Mouse (Mus musculus) spleen, postnatal 4 days (tissue): ENCODE measurements around the gene Gm11114.

Source experiments
- DNase-seq, 2 experiments: peaks; one replicate each; pipeline ENCODE4 v3.0.0; 2022; ENCODE audit warnings: low spot score in 2 of 2

Gene Gm11114

GRCm38 (mm10) chr9:85312473-85312872 is at the start of gene Gm11114:
Gene Gm11114 (plus strand): TSS chr9:85312773.
- no peak for DNase-seq

DNA sequence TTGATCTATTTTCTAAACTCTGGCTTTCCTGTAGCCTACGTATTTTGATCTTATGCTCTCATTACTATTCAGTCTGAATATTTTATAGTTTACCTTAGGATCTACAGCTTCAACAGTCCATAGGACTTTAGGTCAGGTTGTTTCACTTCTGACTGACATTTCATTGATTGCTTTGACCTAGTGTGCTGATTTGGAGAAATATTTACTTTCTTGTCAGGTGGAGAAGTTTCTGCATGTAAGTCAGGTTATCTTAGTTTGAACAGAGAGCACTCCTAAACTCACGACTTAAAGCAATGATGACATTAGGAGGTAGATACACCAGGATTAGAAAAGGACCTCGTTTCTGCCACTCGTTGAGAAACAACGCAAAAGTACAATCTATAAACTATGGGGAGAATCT is 45.7 kb upstream of the Gm11114 start:
- no peak for DNase-seq

DNA sequence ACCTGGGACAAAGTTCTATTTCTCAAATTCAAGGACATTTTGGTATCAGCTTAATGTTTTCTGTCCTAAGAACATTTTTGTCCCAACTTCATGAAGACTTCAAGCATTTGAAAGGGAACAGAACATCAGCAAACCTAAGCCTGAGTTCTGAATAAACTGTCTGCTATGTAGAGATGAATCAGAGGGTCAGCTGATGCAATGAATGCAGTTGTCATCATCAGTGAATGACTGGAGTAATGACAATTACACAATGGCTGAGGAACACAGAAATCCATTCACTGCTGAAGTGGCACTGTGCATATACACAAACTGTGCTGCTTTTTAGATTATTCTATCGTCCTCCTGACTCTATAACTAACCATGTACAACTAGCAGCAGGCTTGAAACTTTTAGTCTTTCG is 38.5 kb upstream of the Gm11114 start:
- DNase-seq = no peak

- DNase-seq = no peak
These were observed 9.7 kb upstream of the Gm11114 start for GRCm38 (mm10) chr9:85302849-85303248.

GRCm38 (mm10) chr9:85303378-85303777 is 9.2 kb upstream of the Gm11114 start:
- DNase-seq = no peak

- DNase-seq = peak in 1 of 2 experiments; percentile 20
These were observed 3.5 kb downstream of the Gm11114 start for GRCm38 (mm10) chr9:85316122-85316521.

DNA sequence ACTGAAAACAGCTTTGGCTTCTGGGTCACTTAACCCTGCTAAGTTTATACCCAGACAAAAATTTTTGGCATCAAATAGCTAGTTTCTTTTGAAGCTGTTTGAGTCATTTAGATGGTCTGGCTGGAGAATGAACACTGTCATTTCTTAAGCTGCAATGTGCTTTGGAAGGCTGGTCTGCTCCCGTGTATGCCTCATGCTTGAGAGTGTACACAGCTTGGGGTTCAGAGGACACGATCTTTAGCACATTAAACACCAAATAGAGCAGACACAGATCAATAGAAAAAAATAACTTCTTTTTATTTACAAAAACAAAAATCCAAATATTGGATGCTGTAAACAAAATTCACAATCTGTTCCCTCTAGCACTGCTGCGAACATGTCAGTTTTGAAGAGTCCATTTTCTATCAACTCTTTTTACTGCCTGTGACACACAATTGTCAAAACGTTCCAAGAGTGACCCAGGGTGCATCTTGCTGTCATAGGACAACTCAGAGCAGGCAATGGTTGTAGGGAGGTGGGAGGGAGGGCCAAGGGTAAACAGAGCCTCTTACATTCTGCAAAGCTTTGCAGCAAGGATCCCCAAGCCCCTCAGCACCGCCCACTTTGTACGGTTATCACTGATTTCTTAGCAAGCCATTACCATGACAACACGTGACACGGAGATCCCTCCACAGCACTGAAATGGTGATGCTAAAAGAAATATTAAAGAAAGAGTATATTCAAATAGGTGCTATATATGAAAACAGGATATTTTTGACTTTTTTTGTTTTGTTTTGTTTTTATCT is 7.8 kb downstream of the Gm11114 start:
- DNase-seq = no peak

- no peak for DNase-seq
These were observed 11.7 kb downstream of the Gm11114 start for GRCm38 (mm10) chr9:85324158-85324875.

GRCm38 (mm10) chr9:85325201-85325868 is 12.8 kb downstream of the Gm11114 start:
- DNase-seq = no peak

- DNase-seq = peak; percentile 43 to 76
These were observed 14.0 kb downstream of the Gm11114 start for GRCm38 (mm10) chr9:85326292-85327241.

DNA sequence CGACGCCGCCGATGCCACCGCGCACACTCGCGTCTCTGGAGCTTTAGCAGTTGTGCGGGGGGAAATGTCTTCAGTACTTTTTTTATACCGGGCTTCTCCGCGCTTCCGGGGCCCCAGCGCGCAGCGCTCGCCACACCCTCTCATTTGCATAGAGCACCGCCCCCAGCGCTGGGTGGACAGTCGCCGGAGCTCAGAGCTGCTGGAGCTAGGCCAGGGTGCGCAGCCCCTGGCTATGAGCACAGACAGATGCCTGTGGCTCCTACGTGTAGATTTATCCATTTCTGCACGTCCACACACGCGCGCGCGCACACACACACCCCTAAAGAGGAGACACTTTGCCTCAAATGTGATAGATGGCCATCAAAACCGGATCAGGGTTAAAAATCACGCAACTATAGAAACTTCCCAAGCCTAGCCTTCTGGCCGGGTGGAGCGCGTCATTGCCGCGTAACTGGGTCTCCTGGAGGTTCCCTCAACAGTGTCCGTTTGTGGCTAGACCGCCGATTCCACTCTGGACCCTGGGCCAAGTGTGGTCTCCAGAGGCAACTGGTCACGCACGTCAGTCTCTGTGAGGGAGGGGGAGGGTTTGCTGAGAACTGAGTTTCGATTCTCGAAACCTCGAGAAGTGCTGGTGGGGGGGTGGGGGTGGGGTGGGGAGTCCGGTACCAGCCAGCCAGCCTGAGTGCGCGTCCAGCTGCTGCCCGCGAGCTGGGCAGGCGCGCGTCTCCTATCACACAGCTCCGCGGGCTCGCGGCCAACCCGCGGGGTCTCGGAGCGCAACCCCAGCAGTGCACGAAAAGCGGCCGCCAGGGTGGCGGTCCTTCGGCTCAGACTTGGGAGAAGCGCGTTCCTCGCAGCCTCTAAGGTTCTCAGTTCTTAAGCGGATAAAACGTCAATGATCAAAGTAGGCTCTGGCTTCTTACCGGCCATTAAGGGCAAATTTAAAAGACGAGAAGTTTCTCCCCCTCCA is 15.0 kb downstream of the Gm11114 start, which contains the start of gene Tent5a:
Gene Tent5a, minus strand, starts transcription at position 107 of the 970 bp plus-strand sequence.
- peak; percentile 77 to 87 for DNase-seq

DNA sequence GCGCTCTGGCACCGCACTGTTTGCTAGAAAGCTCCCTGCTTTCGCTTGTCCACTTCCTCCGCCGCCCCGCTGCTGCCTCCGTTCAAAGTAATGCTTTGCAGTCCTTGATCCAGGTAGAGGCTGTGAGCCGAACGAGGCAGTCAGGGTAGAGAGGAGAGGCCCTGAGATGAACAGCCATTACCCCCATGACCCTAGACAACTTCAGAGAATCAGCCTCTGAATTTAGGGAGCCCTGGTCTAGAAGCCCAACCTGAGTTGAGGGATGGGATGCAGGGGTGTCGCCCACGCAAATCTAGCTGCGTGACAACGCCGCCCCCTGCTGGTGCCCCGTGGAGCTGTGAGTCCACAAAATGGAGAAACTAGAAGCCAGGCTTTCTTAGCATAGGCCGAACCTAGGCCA is 15.7 kb downstream of the Gm11114 start:
- peak; percentile 83 to 94 for DNase-seq

DNA sequence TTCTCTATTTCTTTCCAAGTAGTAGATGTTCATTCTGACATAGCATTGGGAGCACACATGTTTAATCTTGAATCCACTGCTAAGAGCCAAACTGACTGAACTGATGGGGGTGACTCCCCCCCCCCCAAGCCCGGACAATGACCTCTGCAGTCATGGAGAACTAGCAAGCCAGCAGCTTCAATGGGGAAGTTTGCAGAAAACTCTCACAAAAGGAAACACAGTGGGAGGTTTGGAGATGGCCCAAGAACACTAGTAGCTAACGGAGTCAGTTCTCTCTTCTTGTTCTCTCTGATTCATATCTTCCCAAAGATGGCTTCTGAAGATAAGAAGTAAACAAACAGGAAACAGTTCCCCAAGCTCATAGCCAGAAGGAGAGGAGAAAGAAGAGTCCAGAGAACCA is 18.9 kb downstream of the Gm11114 start:
- DNase-seq = no peak

DNA sequence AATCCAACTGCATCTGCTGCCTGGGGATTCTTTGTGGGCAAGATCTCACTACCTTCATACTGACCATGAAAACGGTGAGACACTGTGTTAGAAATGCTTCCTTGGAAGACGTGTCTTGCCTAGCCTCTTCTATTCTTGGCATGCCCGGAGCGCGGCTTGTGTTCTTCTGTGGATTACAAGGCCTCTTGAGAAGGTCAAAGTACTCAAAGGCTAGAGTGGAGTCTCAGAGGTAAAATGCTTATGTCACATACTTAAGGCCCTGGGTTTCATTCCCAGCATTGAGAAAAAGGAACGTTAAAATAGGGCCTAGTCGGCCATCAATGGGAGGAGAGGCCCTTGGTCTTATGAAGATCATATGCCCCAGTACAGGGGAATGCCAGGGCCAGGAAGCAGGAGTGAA is 23.5 kb downstream of the Gm11114 start:
- DNase-seq = no peak

GRCm38 (mm10) chr9:85340303-85340702 is 27.7 kb downstream of the Gm11114 start:
- DNase-seq = no peak

DNA sequence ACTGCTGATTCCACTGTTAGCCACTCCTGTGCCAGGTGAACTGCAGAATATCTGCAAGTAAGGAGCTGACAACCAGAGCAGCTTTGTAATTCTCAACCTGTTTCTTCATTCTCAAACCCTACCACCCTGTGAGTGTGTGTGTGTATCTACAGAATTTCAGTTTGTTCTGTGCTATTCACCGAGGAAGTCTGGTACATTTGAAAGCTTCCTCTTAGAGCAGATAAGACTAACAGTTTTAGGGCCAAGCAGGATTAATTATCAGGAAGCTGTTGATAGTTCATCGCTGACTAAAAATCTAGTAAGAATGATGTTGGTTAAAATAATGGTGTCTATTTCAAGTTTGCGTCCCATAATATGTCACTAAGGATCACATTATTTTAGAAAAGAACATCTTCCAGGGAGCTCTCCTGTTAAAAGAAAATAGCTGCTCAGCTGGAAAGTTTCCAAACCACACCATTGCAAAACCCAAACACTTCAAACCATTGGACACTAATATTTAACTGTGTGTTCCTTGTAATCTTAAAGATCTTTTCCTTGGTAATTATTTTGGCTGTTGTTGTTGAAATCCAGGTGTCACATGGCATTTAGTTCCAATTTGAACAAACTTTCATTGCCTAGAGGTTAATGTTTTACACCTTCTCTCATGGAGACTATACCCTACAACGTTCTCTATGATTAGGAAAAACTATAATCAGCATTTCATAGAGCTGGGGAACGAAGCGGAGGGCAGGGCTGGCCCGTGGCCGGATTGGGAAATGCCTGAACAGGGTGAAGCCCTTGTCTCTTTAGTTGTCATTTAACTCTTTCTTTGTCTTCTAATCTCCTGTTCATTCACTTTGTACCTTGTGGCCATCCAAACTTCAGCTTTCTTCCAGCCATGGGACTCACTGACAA is 30.6 kb downstream of the Gm11114 start:
- DNase-seq = no peak

GRCm38 (mm10) chr9:85347823-85348523 is 35.4 kb downstream of the Gm11114 start:
- DNase-seq = no peak

DNA sequence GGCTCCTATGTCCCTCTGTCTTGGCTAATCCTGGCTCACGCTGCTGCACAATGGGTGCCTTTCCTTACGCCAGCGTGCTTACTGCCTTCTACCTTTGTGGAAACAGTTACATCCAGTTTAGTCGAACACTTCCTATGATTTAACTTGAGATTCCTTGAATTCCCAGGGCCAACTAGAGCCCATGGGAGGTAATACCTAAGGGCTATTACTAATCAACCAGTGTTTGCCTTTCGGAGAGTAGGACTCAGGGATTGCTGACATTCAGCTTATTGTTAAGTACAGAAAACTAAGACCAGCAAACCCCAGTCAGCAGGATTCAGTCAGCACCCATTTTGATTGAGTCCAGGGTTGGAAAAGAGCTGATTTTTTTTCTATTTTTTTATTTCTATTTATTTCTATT is 43.0 kb downstream of the Gm11114 start:
- DNase-seq = no peak
